Mouse (Mus musculus) hindbrain, postnatal 0 days (tissue): ENCODE measurements at regions not wholly inside any gene's neighbourhood (a gene's known extent, or its start where the extent isn't known, plus 50 kb on each side); places are given as distances from the start of the nearest gene placed in this dataset.

Source experiments
- ATAC-seq: fragments of 200-750 bp; cut with Nextera tagmentation; 2 replicates; pipeline ENCODE4 v1.8.0; 2017; ENCODE audit warnings: mild to moderate bottlenecking, moderate TSS enrichment, moderate library complexity
- DNase-seq: peaks from one replicate; pipeline ENCODE4 v3.0.0-alpha.2; 2015; ENCODE audit warnings: low spot score
- H3K27ac ChIP-seq: fragments of 300-500 bp; sonication (generic); 2 replicates; pipeline ENCODE4 v1.5.1; 2014; ENCODE audit warnings: mild to moderate bottlenecking
- H3K27me3 ChIP-seq: fragments of 300-500 bp; sonication (generic); 2 replicates; pipeline ENCODE4 v1.6.1; 2014; ENCODE audit warnings: low read length, mixed read lengths; ENCODE audit not compliant: insufficient read depth
- H3K36me3 ChIP-seq: fragments of 300-500 bp; sonication (generic); 2 replicates; pipeline ENCODE4 v1.6.1; 2014; ENCODE audit warnings: low read length, mixed read lengths; ENCODE audit not compliant: insufficient read depth
- H3K4me1 ChIP-seq: fragments of 300-500 bp; sonication (generic); 2 replicates; pipeline ENCODE4 v1.6.1; 2014; ENCODE audit warnings: antibody characterized with exemption, low read length, mixed read lengths; ENCODE audit not compliant: insufficient read depth
- H3K4me2 ChIP-seq: fragments of 300-500 bp; sonication (generic); 2 replicates; pipeline ENCODE4 v1.6.1; 2014; ENCODE audit warnings: low read depth, mild to moderate bottlenecking, low read length, moderate library complexity, mixed read lengths
- H3K4me3 ChIP-seq: fragments of 300-500 bp; sonication (generic); 2 replicates; pipeline ENCODE4 v1.5.1; 2014; ENCODE audit warnings: low read length
- H3K9ac ChIP-seq: fragments of 300-500 bp; sonication (generic); replicated peaks from 2 replicates; pipeline ENCODE4 v1.6.1; 2014; ENCODE audit warnings: mild to moderate bottlenecking, low read length, moderate library complexity, mixed read lengths
- H3K9me3 ChIP-seq: fragments of 300-500 bp; sonication (generic); 2 replicates; pipeline ENCODE4 v1.6.1; 2016; ENCODE audit warnings: low read length, mixed read lengths
- CTCF ChIP-seq: IDR thresholded peaks from 2 replicates; pipeline ENCODE4 v1.5.1; 2016; ENCODE audit warnings: antibody characterized with exemption, control low read depth, low read depth
- WGBS: fragments of 180-500 bp; shearing (Covaris S2); extraction: QIAGEN DNeasy Blood & Tissue Kit; methylation state at CpG from one replicate; pipeline ENCODE4 v1.1.7; 2014; 5-methylcytosine and 5-hydroxymethylcytosine counted together

DNA sequence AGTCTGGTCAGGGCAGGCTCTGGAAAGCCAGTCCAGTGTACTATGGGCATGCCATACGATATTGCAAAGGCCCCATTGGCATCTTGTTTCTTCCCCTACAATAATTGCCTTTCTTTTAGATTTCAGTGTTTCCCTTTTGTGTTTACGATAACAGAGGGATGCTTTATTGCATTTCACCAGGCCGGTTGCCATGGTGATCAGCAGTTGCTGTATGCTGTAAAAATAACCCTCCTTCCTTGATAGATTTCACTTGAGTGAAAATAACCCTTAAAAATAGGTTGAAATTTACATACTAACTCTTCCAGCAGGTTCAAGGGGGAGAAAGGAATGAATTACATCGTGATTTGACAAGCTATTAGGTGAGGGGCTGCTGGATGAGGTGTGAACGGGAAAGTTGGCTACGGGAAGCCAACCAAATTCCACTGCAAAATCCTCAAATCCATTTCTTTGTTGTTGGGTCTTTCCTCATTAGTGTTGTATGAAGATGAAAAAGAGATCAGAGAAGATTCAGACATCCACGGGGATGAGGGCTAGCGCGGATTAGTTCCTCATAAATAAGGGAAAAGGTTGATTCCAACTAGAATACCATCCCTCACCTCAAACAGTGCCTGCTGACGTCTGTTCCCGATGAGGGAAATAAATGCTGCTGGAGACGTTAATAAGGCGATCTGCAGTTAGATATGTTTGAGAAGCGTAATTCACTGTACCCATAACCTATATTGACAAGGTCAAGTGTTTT, 539.6 kb downstream of the Nuf2 start:
- Histone ChIP-seq H3K9ac (no peak overlapping the region), H3K4me1 (no peaks in the 10 kb centered on the region), H3K4me2 (no peak overlapping the region), H3K9me3 (no peaks in the 10 kb centered on the region), H3K27ac (peak overlapping the region; percentile 69; the same call in 1 of the 2 replicates), H3K4me3 (no peak overlapping the region), H3K36me3 (no peaks in the 10 kb centered on the region), H3K27me3 (no peaks in the 10 kb centered on the region)
- peak; percentile 75 for DNase-seq
- no peak for TF ChIP-seq CTCF
- no peak for ATAC-seq
- WGBS: 56% methylated on average over 14 of the region's 14 CpGs

- no peak overlapping the region for H3K9ac ChIP-seq
- H3K27me3 ChIP-seq: no peaks in the 10 kb centered on the region
- H3K27ac ChIP-seq: no peak overlapping the region
- ATAC-seq: peak; percentile 56; the same call in 1 of the 2 replicates
- WGBS: 62% methylated on average over 8 of the region's 8 CpGs
- H3K4me2 ChIP-seq: no peak overlapping the region
- no peak for TF ChIP-seq CTCF
- no peaks in the 10 kb centered on the region for H3K4me1 ChIP-seq
- no peaks in the 10 kb centered on the region for H3K9me3 ChIP-seq
- no peak overlapping the region for H3K4me3 ChIP-seq
- no peaks in the 10 kb centered on the region for H3K36me3 ChIP-seq
- no peak for DNase-seq
Observed at GRCm38 (mm10) chr1:168975037-168975698, 543.1 kb upstream of the Pbx1 start.

DNA sequence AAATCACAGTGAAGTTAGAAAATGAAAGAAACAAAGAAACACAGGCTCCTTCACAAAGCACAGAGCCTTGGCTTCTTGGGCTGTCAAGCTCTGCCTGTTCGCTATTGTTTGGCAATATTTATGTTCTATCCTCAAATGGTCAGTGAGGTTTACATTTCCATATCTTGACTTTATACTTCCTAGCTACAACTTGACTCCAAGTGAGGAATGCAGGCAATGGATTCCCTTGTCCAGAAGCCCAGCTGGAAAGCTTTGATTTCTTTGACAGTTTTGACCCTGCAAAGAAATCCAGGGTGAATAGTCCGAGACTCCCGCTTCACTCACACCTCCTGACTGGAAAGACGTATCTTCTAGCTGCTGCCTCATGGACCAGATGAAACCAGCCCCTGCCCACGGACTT, 537.3 kb upstream of the Pbx1 start:
- no peak overlapping the region for H3K9ac ChIP-seq
- WGBS: 17% methylated on average over 5 of the region's 5 CpGs
- no peak for ATAC-seq
- no peaks in the 10 kb centered on the region for H3K27me3 ChIP-seq
- H3K4me3 ChIP-seq: no peak overlapping the region
- H3K9me3 ChIP-seq: no peaks in the 10 kb centered on the region
- no peaks in the 10 kb centered on the region for H3K4me1 ChIP-seq
- no peak for DNase-seq
- H3K27ac ChIP-seq: no peak overlapping the region
- TF ChIP-seq CTCF: no peak
- H3K36me3 ChIP-seq: no peaks in the 10 kb centered on the region
- no peak overlapping the region for H3K4me2 ChIP-seq

DNA sequence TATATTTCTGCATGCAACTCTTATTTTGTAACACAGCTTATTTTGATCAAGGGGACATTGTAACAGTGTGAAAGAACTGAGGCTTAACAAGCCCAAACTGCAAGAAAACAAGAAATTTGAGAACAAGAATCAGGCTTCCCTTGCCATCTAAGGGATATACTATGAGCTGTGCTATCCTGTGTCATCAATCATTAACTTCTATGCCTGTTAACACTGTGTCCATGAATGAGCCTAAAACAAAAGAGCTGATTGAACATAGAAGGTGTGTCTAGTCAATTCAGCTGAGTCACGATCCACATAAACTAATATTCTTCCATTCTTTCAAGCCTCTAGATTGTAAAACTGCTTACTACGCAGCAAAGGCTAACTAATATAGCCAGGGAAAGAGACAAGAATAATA, 535.3 kb upstream of the Pbx1 start:
- no peaks in the 10 kb centered on the region for H3K4me1 ChIP-seq
- H3K27me3 ChIP-seq: no peaks in the 10 kb centered on the region
- no peak overlapping the region for H3K27ac ChIP-seq
- no peak overlapping the region for H3K4me2 ChIP-seq
- no peak for DNase-seq
- H3K36me3 ChIP-seq: no peaks in the 10 kb centered on the region
- WGBS: 74% methylated on average over 2 of the region's 2 CpGs
- no peak overlapping the region for H3K9ac ChIP-seq
- ATAC-seq: no peak
- H3K4me3 ChIP-seq: no peak overlapping the region
- TF ChIP-seq CTCF: no peak
- no peaks in the 10 kb centered on the region for H3K9me3 ChIP-seq

DNA sequence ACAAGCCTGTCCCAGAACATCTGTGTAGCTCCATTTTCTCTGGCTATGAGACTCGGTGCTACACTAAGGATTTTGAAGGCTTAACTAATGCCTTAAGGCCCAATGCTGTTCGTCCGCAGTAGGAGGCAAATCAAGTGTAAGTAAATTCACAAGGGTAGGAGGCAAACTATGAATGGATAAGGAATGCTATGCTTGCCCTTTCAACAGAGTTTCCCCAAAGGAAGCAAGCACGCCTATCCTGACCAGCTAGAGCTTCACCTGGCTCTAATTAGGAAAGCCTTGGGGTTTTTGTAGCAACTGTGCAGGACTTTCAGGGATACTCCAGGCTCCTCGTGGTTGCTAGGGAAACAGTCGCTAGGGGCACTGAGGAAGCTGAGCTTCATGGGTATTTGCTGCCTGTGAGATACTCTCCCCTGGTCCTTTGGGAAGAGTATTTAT, 532.4 kb upstream of the Pbx1 start:
- 20% methylated on average over 6 of the region's 6 CpGs for WGBS
- H3K4me2 ChIP-seq: no peak overlapping the region
- no peak overlapping the region for H3K9ac ChIP-seq
- no peak for ATAC-seq
- H3K36me3 ChIP-seq: no peaks in the 10 kb centered on the region
- H3K4me3 ChIP-seq: no peak overlapping the region
- H3K27ac ChIP-seq: no peak overlapping the region
- H3K4me1 ChIP-seq: no peaks in the 10 kb centered on the region
- H3K9me3 ChIP-seq: no peaks in the 10 kb centered on the region
- peak; percentile 29 for DNase-seq
- TF ChIP-seq CTCF: no peak
- H3K27me3 ChIP-seq: no peaks in the 10 kb centered on the region

DNA sequence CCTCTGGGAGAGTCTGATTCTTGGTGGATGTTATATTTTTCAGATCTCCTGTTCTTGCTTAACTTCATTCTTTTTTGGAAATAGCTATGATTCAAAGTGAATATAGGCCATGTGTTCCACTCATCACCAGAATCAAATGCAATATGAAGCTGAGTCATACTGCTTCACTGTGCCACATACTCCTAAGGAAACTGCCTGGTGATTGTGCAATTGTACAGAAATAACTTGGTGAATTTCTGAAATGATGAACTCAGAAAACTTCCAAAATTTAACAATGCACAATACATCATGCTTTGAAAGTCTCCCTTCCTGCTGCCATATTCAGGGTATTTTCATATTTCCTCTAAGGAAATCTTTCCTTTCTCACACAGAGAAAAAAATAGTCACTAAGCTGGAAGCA, 518.9 kb upstream of the Pbx1 start:
- Histone ChIP-seq H3K9me3 (no peaks in the 10 kb centered on the region), H3K4me1 (no peaks in the 10 kb centered on the region), H3K27ac (no peak overlapping the region), H3K4me3 (no peak overlapping the region), H3K9ac (no peak overlapping the region), H3K4me2 (no peak overlapping the region), H3K36me3 (no peaks in the 10 kb centered on the region), H3K27me3 (no peaks in the 10 kb centered on the region)
- DNase-seq (no peak), ATAC-seq (no peak)
- no peak for TF ChIP-seq CTCF
